Mouse (Mus musculus) myocyte (in vitro differentiated cells): ENCODE measurements around the gene Tlr2.

Experiments
- E2F4 ChIP-seq: IDR thresholded peaks from one replicate; pipeline ENCODE4 v1.6.1; 2011; ENCODE audit warnings: mild to moderate bottlenecking, control low read depth, moderate library complexity; ENCODE audit not compliant: insufficient read depth
- MAX ChIP-seq: IDR thresholded peaks from one replicate; pipeline ENCODE4 v1.6.1; 2011; ENCODE audit warnings: low read depth, mild to moderate bottlenecking, control low read depth
- POLR2A ChIP-seq: IDR thresholded peaks from one replicate; pipeline ENCODE4 v1.6.1; 2011; ENCODE audit warnings: low read depth, mild to moderate bottlenecking, control low read depth, moderate library complexity; ENCODE audit not compliant: insufficient read length
- TCF12 ChIP-seq: IDR thresholded peaks from one replicate; pipeline ENCODE4 v1.6.1; 2011; ENCODE audit warnings: mild to moderate bottlenecking, control low read depth; ENCODE audit not compliant: poor library complexity, insufficient read depth, severe bottlenecking
- TCF3 ChIP-seq: IDR thresholded peaks from one replicate; pipeline ENCODE4 v1.6.1; 2011; ENCODE audit warnings: low read depth, control low read depth; ENCODE audit not compliant: insufficient read length
- USF1 ChIP-seq: IDR thresholded peaks from one replicate; pipeline ENCODE4 v1.6.1; 2011; ENCODE audit warnings: low read depth, mild to moderate bottlenecking, control low read depth, moderate library complexity

- no peak for TF ChIP-seq POLR2A
- no peak for TF ChIP-seq TCF12
- TF ChIP-seq MAX, result no peak
- no peak for TF ChIP-seq E2F4
- no peak for TF ChIP-seq USF1
- TF ChIP-seq TCF3, result no peak
These were observed 37.2 kb upstream of the Tlr2 start for GRCm38 (mm10) chr3:83878801-83879200.
